ENCODE assay signal across 8 mouse cellular contexts in the genomic region with DNA sequence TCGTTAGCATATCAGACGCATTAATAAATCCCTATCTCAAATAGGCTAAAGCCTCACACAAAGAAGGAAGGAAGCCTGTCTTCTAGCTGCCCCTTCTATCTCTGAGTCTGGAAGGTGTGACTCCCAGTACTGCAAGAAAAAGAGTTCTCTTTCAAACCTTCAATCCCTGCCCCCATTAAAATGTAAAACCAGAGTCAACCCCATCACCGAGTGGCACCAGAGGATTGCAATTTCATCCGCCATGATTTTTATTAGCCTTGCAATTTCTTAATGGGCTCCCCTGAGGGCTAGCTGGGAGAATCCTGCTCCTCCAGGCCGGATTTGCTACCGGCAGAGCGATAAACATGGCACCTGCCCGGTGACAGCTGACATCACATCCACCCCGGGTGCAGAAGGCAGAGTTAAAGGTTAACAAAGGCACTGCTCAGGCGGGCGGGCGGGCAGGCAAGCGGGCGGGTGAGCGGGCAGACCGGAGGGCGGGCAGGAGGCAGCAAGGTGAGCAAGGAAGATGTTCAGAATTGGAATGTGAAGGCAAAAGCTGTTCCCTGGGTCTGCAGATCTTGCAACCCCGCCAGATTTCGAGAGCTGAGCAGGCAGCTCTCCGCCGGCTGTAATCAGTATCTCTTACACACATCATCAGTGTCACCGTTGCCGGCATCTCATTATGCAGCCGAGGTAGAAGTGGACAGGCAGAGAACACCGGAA.
DNase-seq lines count a peak whose midpoint lies in the region; ATAC-seq and TF ChIP-seq lines count a peak whose summit lies in the region.

No protein-coding gene starts in this region.

- H3K4me1 ChIP-seq in heart, embryonic 16.5 days (ENCODE audit: control insufficient read depth, insufficient read depth, low read length): no peaks in the 10 kb centered on the region; the same call in 1 of the 2 replicates
- H3K4me1 ChIP-seq in forebrain, embryonic 12.5 days: peaks cover 13% of the 10 kb centered on the region
- no peaks in the 10 kb centered on the region for H3K4me1 ChIP-seq in kidney, postnatal 0 days (replicated peaks; ENCODE audit: insufficient read depth, low read length)
- no peaks in the 10 kb centered on the region; the same call in 1 of the 2 replicates for H3K4me1 ChIP-seq in midbrain, embryonic 14.5 days (ENCODE audit: control insufficient read depth, insufficient read depth, low read length)

- H3K4me3 ChIP-seq in heart, embryonic 16.5 days (ENCODE audit: low read length): peak overlapping the region; percentile 45
- H3K4me3 ChIP-seq in forebrain, embryonic 12.5 days (replicated peaks): peak overlapping the region; percentile 47
- no peak overlapping the region; the same call in 1 of the 2 replicates for H3K4me3 ChIP-seq in kidney, postnatal 0 days (replicated peaks; ENCODE audit: low read depth, low read length)
- peak overlapping the region; percentile 42 for H3K4me3 ChIP-seq in midbrain, embryonic 14.5 days (replicated peaks; ENCODE audit: low read depth, low read length)

- H3K27ac ChIP-seq in heart, embryonic 16.5 days (ENCODE audit: low read length): no peak overlapping the region
- peak overlapping the region; percentile 42; the same call in 1 of the 2 replicates for H3K27ac ChIP-seq in forebrain, embryonic 12.5 days
- H3K27ac ChIP-seq in kidney, postnatal 0 days: no peak overlapping the region
- peak overlapping the region; percentile 93 for H3K27ac ChIP-seq in midbrain, embryonic 14.5 days (replicated peaks; ENCODE audit: low read depth, low read length)

- peak overlapping the region; percentile 76 for H3K4me2 ChIP-seq in heart, embryonic 16.5 days (ENCODE audit: low read depth, low read length)
- H3K4me2 ChIP-seq in forebrain, embryonic 12.5 days: peak overlapping the region; percentile 81
- peak overlapping the region; percentile 47 for H3K4me2 ChIP-seq in kidney, postnatal 0 days (ENCODE audit: low read length)
- peak overlapping the region; percentile 72 for H3K4me2 ChIP-seq in midbrain, embryonic 14.5 days (ENCODE audit: low read length)

- no peaks in the 10 kb centered on the region for H3K27me3 ChIP-seq in heart, embryonic 16.5 days (ENCODE audit: control insufficient read depth, insufficient read depth, low read length)
- peaks cover 7% of the 10 kb centered on the region for H3K27me3 ChIP-seq in forebrain, embryonic 12.5 days
- H3K27me3 ChIP-seq in kidney, postnatal 0 days (ENCODE audit: insufficient read depth, low read length): no peaks in the 10 kb centered on the region
- H3K27me3 ChIP-seq in midbrain, embryonic 14.5 days (ENCODE audit: control insufficient read depth, insufficient read depth, low read length): no peaks in the 10 kb centered on the region

- H3K36me3 ChIP-seq in heart, embryonic 16.5 days (ENCODE audit: control insufficient read depth, insufficient read depth): no peaks in the 10 kb centered on the region
- H3K36me3 ChIP-seq in forebrain, embryonic 12.5 days (replicated peaks): no peaks in the 10 kb centered on the region
- H3K36me3 ChIP-seq in kidney, postnatal 0 days (ENCODE audit: insufficient read depth, low read length): no peaks in the 10 kb centered on the region
- H3K36me3 ChIP-seq in midbrain, embryonic 14.5 days (ENCODE audit: control insufficient read depth, insufficient read depth, low read length): no peaks in the 10 kb centered on the region

- TF ChIP-seq CTCF in kidney, postnatal 0 days (IDR thresholded peaks at IDR 0.05; ENCODE audit: low read depth): no peak

- DNase-seq in heart, postnatal 4 days: no peak
- DNase-seq in cerebellum, adult 11 months: peak; percentile 3
- peak; percentile 40 for DNase-seq in kidney, postnatal 0 days (ENCODE audit: low spot score)
- DNase-seq in midbrain, embryonic 14.5 days: peak; percentile 82
- DNase-seq in adipocyte (ENCODE audit: low spot score): no peak
- DNase-seq in gastrocnemius, postnatal 10 days: no peak

- no peaks in the 10 kb centered on the region for H3K9me3 ChIP-seq in heart, embryonic 16.5 days (replicated peaks; ENCODE audit: control insufficient read depth, low read length)
- H3K9me3 ChIP-seq in forebrain, embryonic 12.5 days: no peaks in the 10 kb centered on the region
- no peaks in the 10 kb centered on the region for H3K9me3 ChIP-seq in kidney, postnatal 0 days (replicated peaks; ENCODE audit: low read length)
- H3K9me3 ChIP-seq in midbrain, embryonic 14.5 days (ENCODE audit: control insufficient read depth, low read length): no peaks in the 10 kb centered on the region

- ATAC-seq in heart, embryonic 16.5 days (replicated peaks; ENCODE audit: extremely low read depth, insufficient read depth, low FRiP score): no peak
- ATAC-seq in forebrain, embryonic 12.5 days (ENCODE audit: low FRiP score): peak; percentile 84
- ATAC-seq in kidney, postnatal 0 days (replicated peaks; ENCODE audit: low FRiP score, low read depth): peak; percentile 91
- peak; percentile 84 for ATAC-seq in midbrain, embryonic 14.5 days (ENCODE audit: low FRiP score, low TSS enrichment)

- WGBS in heart, embryonic 16.5 days: 8% methylated on average over 25 of the region's 25 CpGs
- WGBS in forebrain, embryonic 12.5 days: 4% methylated on average over 25 of the region's 25 CpGs
- WGBS in kidney, postnatal 0 days: 7% methylated on average over 25 of the region's 25 CpGs
- 3% methylated on average over 25 of the region's 25 CpGs for WGBS in midbrain, embryonic 14.5 days

- H3K9ac ChIP-seq in heart, embryonic 16.5 days (ENCODE audit: low read length): no peak overlapping the region; the same call in 1 of the 2 replicates
- H3K9ac ChIP-seq in forebrain, embryonic 12.5 days: peak overlapping the region; percentile 59
- no peak overlapping the region for H3K9ac ChIP-seq in kidney, postnatal 0 days (ENCODE audit: low read depth, low read length)
- peak overlapping the region; percentile 67 for H3K9ac ChIP-seq in midbrain, embryonic 14.5 days (replicated peaks; ENCODE audit: low read length)

Comparison
In these comparisons a context has a peak if more than half of its experiments do, and no peak if none do; other contexts are left out.
1. H3K27ac ChIP-seq: peak in forebrain, embryonic 12.5 days (single experiment) and midbrain, embryonic 14.5 days (single experiment); none in heart, embryonic 16.5 days (single experiment) and kidney, postnatal 0 days (single experiment).
2. H3K9ac ChIP-seq: peak in forebrain, embryonic 12.5 days (single experiment) and midbrain, embryonic 14.5 days (single experiment); none in heart, embryonic 16.5 days (single experiment) and kidney, postnatal 0 days (single experiment).
3. DNase-seq: peak in cerebellum, adult 11 months (single experiment), kidney, postnatal 0 days (single experiment) and midbrain, embryonic 14.5 days (single experiment); none in heart, postnatal 4 days (single experiment), adipocyte (single experiment) and gastrocnemius, postnatal 10 days (single experiment).
4. Peak in every context shown above with its lines, with median percentiles within 50 percentile points of each other: H3K4me2 ChIP-seq.